Mouse (Mus musculus) C2C12 (cell line): ENCODE data around the gene Slc44a5.

Source experiments
- CEBPB ChIP-seq: IDR thresholded peaks from one replicate; pipeline ENCODE4 v1.6.1; 2011; ENCODE audit warnings: low read depth, mild to moderate bottlenecking, control low read depth, moderate library complexity
- CTCF ChIP-seq: IDR thresholded peaks from one replicate; pipeline ENCODE4 v1.5.1; 2011; ENCODE audit not compliant: control insufficient read depth, insufficient read depth, insufficient read length
- USF1 ChIP-seq: IDR thresholded peaks from one replicate; pipeline ENCODE4 v1.6.1; 2011; ENCODE audit warnings: low read depth, mild to moderate bottlenecking, control low read depth, moderate library complexity

DNA sequence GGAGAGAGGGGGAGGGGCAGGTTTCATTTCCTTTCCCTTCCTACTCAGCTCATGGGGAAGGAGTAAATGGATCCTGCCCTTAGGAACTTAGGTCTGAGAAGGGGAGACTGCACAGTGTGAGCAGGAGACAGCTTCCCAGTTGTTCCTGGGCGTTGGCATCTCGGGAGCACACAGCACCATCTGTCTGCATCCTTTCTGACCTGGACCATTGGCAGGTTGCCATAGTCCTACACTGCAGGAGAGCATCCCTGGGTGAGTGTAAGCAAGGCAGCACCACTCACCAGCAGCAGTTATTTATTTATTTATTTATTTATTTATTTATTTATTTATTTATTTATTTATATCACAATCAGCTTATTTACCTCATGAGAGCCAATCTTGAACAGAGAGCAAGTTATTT is 12.4 kb upstream of the Slc44a5 start:
- TF ChIP-seq CTCF (no peak), USF1 (no peak), CEBPB (no peak)
